Mouse (Mus musculus) liver, adult 2 months (tissue): ENCODE results near the gene Cavin1. TPM values are rescaled to one million over a fixed set of nuclear protein-coding genes. Genes with fewer than 3 reads are reported as not detected.

ENCODE experiments used
- DNase-seq: peaks from one replicate; pipeline ENCODE4 v3.0.0-alpha.2; 2011; ENCODE audit warnings: low read depth, low spot score; ENCODE audit errors: extremely low read depth
- H3K27ac ChIP-seq: fragments of 200-500 bp; replicated peaks from 2 replicates; pipeline ENCODE4 v1.5.1; 2012; ENCODE audit warnings: low read depth, mild to moderate bottlenecking, control low read depth, inconsistent platforms, low read length; ENCODE audit not compliant: insufficient read depth
- H3K27me3 ChIP-seq: fragments of 200-500 bp; 2 replicates; pipeline ENCODE4 v1.6.1; 2012; ENCODE audit warnings: mild to moderate bottlenecking, moderate library complexity, low read length, inconsistent platforms; ENCODE audit not compliant: control insufficient read depth, insufficient read depth
- H3K36me3 ChIP-seq: fragments of 200-500 bp; 2 replicates; pipeline ENCODE4 v1.6.1; 2012; ENCODE audit warnings: low read length, inconsistent platforms; ENCODE audit not compliant: control insufficient read depth, insufficient read depth
- H3K4me1 ChIP-seq: fragments of 200-500 bp; 2 replicates; pipeline ENCODE4 v1.6.1; 2011; ENCODE audit warnings: low read length; ENCODE audit not compliant: control insufficient read depth, insufficient read depth
- H3K4me3 ChIP-seq: fragments of 200-500 bp; 2 replicates; pipeline ENCODE4 v1.5.1; 2011; ENCODE audit warnings: low read depth, mild to moderate bottlenecking, control low read depth, low read length, moderate library complexity; ENCODE audit not compliant: insufficient read depth
- H3K79me2 ChIP-seq: fragments of 200-500 bp; 2 replicates; pipeline ENCODE4 v1.6.1; 2012; ENCODE audit warnings: inconsistent platforms, mild to moderate bottlenecking, low read length, moderate library complexity; ENCODE audit not compliant: control insufficient read depth, insufficient read depth
- H3K9ac ChIP-seq: fragments of 200-500 bp; 2 replicates; pipeline ENCODE4 v1.6.1; 2012; ENCODE audit warnings: low read depth, mild to moderate bottlenecking, control low read depth, inconsistent platforms, low read length
- CTCF ChIP-seq: fragments of 200-500 bp; IDR thresholded peaks from 2 replicates; pipeline ENCODE4 v1.5.1; 2011; ENCODE audit warnings: low read depth, low read length, control low read depth
- POLR2A ChIP-seq: fragments of 200-500 bp; IDR thresholded peaks from 2 replicates; pipeline ENCODE4 v1.6.1; 2011; ENCODE audit warnings: low read length, control low read depth; ENCODE audit not compliant: insufficient read depth; ENCODE audit errors: extremely low read depth
- WGBS: fragments of 180-500 bp; shearing (Covaris S2); methylation state at CpG from one replicate; pipeline ENCODE4 v1.1.7; 2018; 5-methylcytosine and 5-hydroxymethylcytosine counted together
- polyA plus RNA-seq: library from polyadenylated mRNA; depleted of rRNA; stranded (reverse); fragments of >200 nt; gene quantifications from 2 replicates; pipeline ENCODE4 v1.2.3, GENCODE M21; 2012
- total RNA-seq: library from RNA; depleted of rRNA; stranded (reverse); fragments of >200 nt; gene quantifications from 2 replicates; pipeline ENCODE4 v1.2.3, GENCODE M21; 2014

The Cavin1 gene
- total and polyA plus RNA-seq, 2 experiments: 4.0 to 4.1 TPM

- 72% methylated on average over 4 of the region's 4 CpGs for WGBS
- peak overlapping the region; percentile 34 for H3K27ac ChIP-seq
- no peak overlapping the region for H3K4me3 ChIP-seq
- H3K36me3 ChIP-seq: peaks cover 6% of the 10 kb centered on the region
- no peak for TF ChIP-seq CTCF
- DNase-seq: peak; percentile 49
- H3K79me2 ChIP-seq: peaks cover 43% of the 10 kb centered on the region
- no peak overlapping the region for H3K9ac ChIP-seq
- H3K4me1 ChIP-seq: peaks cover 55% of the 10 kb centered on the region
- no peaks in the 10 kb centered on the region for H3K27me3 ChIP-seq
Observed at GRCm38 (mm10) chr11:100920887-100921624, 49.6 kb downstream of the Cavin1 start.

GRCm38 (mm10) chr11:100918007-100918406 is 52.7 kb downstream of the Cavin1 start:
- peaks cover 48% of the 10 kb centered on the region for H3K4me1 ChIP-seq
- H3K4me3 ChIP-seq: no peak overlapping the region
- TF ChIP-seq CTCF: no peak
- TF ChIP-seq POLR2A: no peak
- no peak overlapping the region for H3K27ac ChIP-seq
- no peak for DNase-seq
- no peaks in the 10 kb centered on the region for H3K27me3 ChIP-seq
- H3K79me2 ChIP-seq: peaks cover 39% of the 10 kb centered on the region
- 84% methylated on average over 5 of the region's 5 CpGs for WGBS
- peaks cover 12% of the 10 kb centered on the region for H3K36me3 ChIP-seq
- no peak overlapping the region for H3K9ac ChIP-seq

GRCm38 (mm10) chr11:100916432-100916971 is 54.2 kb downstream of the Cavin1 start:
- Histone ChIP-seq H3K79me2 (peaks cover 31% of the 10 kb centered on the region), H3K9ac (no peak overlapping the region), H3K4me3 (no peak overlapping the region), H3K27ac (peak overlapping the region; percentile 64), H3K36me3 (peaks cover 12% of the 10 kb centered on the region), H3K4me1 (peaks cover 40% of the 10 kb centered on the region), H3K27me3 (no peaks in the 10 kb centered on the region)
- WGBS: 28% methylated on average over 4 of the region's 4 CpGs
- peak; percentile 70 for DNase-seq
- TF ChIP-seq CTCF: no peak
- no peak for TF ChIP-seq POLR2A

DNA sequence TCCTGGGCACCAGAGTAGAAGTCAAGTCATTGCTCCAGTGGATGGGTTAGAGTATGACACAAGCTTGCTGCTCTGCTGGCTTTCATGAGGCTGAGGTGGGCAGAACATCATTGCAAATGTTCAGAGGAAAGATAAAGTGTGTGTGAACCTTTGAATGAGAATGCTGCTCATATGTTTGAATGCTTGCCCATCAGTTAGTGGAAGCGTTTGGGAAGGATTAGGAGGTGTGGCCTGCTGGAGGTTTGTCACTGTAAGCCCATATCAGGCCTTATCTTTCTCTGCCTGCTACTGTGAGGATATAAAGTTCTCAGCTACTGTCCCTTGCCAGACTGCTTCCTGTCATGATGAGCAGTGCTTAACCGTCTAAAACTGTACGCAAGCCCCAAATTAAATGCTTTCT is 55.6 kb downstream of the Cavin1 start:
- WGBS: 73% methylated on average over 3 of the region's 3 CpGs

GRCm38 (mm10) chr11:100914415-100914814 is 56.3 kb downstream of the Cavin1 start:
- TF ChIP-seq CTCF: no peak
- no peak for TF ChIP-seq POLR2A
- H3K79me2 ChIP-seq: peaks cover 25% of the 10 kb centered on the region
- 81% methylated on average over 5 of the region's 5 CpGs for WGBS
- H3K9ac ChIP-seq: no peak overlapping the region
- H3K4me3 ChIP-seq: no peak overlapping the region
- no peaks in the 10 kb centered on the region for H3K27me3 ChIP-seq
- no peak for DNase-seq
- H3K4me1 ChIP-seq: peaks cover 26% of the 10 kb centered on the region
- H3K27ac ChIP-seq: no peak overlapping the region
- peaks cover 27% of the 10 kb centered on the region for H3K36me3 ChIP-seq

More for the DNA sequence above, 55.6 kb downstream of the Cavin1 start:
- Histone ChIP-seq H3K79me2 (peaks cover 25% of the 10 kb centered on the region), H3K27ac (no peak overlapping the region), H3K36me3 (peaks cover 22% of the 10 kb centered on the region), H3K4me3 (no peak overlapping the region), H3K4me1 (peaks cover 31% of the 10 kb centered on the region), H3K9ac (no peak overlapping the region), H3K27me3 (no peaks in the 10 kb centered on the region)
- DNase-seq: no peak
- TF ChIP-seq CTCF: no peak
- no peak for TF ChIP-seq POLR2A

GRCm38 (mm10) chr11:100912401-100913155 is 58.1 kb downstream of the Cavin1 start:
- Histone ChIP-seq H3K27ac (no peak overlapping the region), H3K4me3 (no peak overlapping the region), H3K36me3 (peaks cover 34% of the 10 kb centered on the region), H3K27me3 (no peaks in the 10 kb centered on the region), H3K4me1 (peaks cover 18% of the 10 kb centered on the region), H3K9ac (no peak overlapping the region), H3K79me2 (peaks cover 18% of the 10 kb centered on the region)
- WGBS: 83% methylated on average over 17 of the region's 17 CpGs
- TF ChIP-seq POLR2A (no peak), CTCF (no peak)
- peak; percentile 42 for DNase-seq
